Mouse (Mus musculus) thymus, postnatal 4 days (tissue): ENCODE measurements around the gene Spag9.
"Not testable (repeated sequence)": the region's sequence is repeated elsewhere in the genome, so short reads cannot be mapped to it uniquely, and the experiment has no call there.

Source experiments
- DNase-seq: peaks from one replicate; pipeline ENCODE4 v3.0.0; 2021

The Spag9 gene

GRCm38 (mm10) chr11:93987026-93987425 is 8.9 kb upstream of the Spag9 start:
- DNase-seq = no peak

GRCm38 (mm10) chr11:93987625-93988327 is 8.1 kb upstream of the Spag9 start:
- DNase-seq = no peak

GRCm38 (mm10) chr11:93988328-93989062 is 7.4 kb upstream of the Spag9 start:
- DNase-seq = no peak

GRCm38 (mm10) chr11:93994531-93994930 is 1.4 kb upstream of the Spag9 start:
- DNase-seq = peak; percentile 20

GRCm38 (mm10) chr11:93995111-93995719 is 676 bp upstream of the Spag9 start:
- peak; percentile 68 for DNase-seq

- peak; percentile 69 for DNase-seq
Measured at GRCm38 (mm10) chr11:93996306-93997140, 632 bp downstream of the Spag9 start.

GRCm38 (mm10) chr11:93997141-93997775 is 1.4 kb downstream of the Spag9 start:
- DNase-seq = peak; percentile 45

- no peak for DNase-seq
Measured at GRCm38 (mm10) chr11:93999276-93999675, 3.4 kb downstream of the Spag9 start.

- no peak for DNase-seq
Measured at GRCm38 (mm10) chr11:94003346-94003745, 7.5 kb downstream of the Spag9 start.

GRCm38 (mm10) chr11:94019091-94019490 is 23.2 kb downstream of the Spag9 start:
- no peak for DNase-seq

GRCm38 (mm10) chr11:94020403-94020802 is 24.5 kb downstream of the Spag9 start:
- no peak for DNase-seq

- DNase-seq = no peak
Measured at GRCm38 (mm10) chr11:94026289-94026688, 30.4 kb downstream of the Spag9 start.

- no peak for DNase-seq
Measured at GRCm38 (mm10) chr11:94032084-94032483, 36.2 kb downstream of the Spag9 start.

- no peak for DNase-seq
Measured at GRCm38 (mm10) chr11:94032971-94033370, 37.1 kb downstream of the Spag9 start.

GRCm38 (mm10) chr11:94035974-94036373 is 40.1 kb downstream of the Spag9 start:
- no peak for DNase-seq

GRCm38 (mm10) chr11:94041475-94041874 is 45.6 kb downstream of the Spag9 start:
- no peak for DNase-seq

- DNase-seq = not testable (repeated sequence)
Measured at GRCm38 (mm10) chr11:94042301-94042700, 46.4 kb downstream of the Spag9 start.

GRCm38 (mm10) chr11:94043998-94044985 is 48.4 kb downstream of the Spag9 start:
- peak; percentile 17 for DNase-seq

GRCm38 (mm10) chr11:94045016-94045415 is 49.1 kb downstream of the Spag9 start:
- no peak for DNase-seq

GRCm38 (mm10) chr11:94047288-94047687 is 51.4 kb downstream of the Spag9 start:
- no peak for DNase-seq

GRCm38 (mm10) chr11:94054176-94054575 is 58.3 kb downstream of the Spag9 start:
- no peak for DNase-seq
